Mouse (Mus musculus) heart, postnatal 0 days (tissue): Measurements from ENCODE around the gene Mns1. TPM values are rescaled to one million over a fixed set of nuclear protein-coding genes. Genes with fewer than 3 reads are reported as not detected.

Experiments used
- ATAC-seq: fragments of 200-750 bp; cut with Nextera tagmentation; 2 replicates; pipeline ENCODE4 v1.8.0; 2017; ENCODE audit warnings: low read depth, moderate number of reproducible peaks, moderate library complexity; ENCODE audit not compliant: insufficient read depth
- DNase-seq: peaks from one replicate; pipeline ENCODE4 v3.0.0-alpha.2; 2016; ENCODE audit warnings: low spot score
- H3K27ac ChIP-seq: fragments of 300-500 bp; sonication (generic); 2 replicates; pipeline ENCODE4 v1.5.1; 2014; ENCODE audit warnings: low read depth, mild to moderate bottlenecking
- H3K27me3 ChIP-seq: fragments of 300-500 bp; sonication (generic); 2 replicates; pipeline ENCODE4 v1.6.1; 2014; ENCODE audit warnings: low read length, mixed read lengths; ENCODE audit not compliant: control insufficient read depth, insufficient read depth
- H3K36me3 ChIP-seq: fragments of 300-500 bp; sonication (generic); replicated peaks from 2 replicates; pipeline ENCODE4 v1.6.1; 2014; ENCODE audit warnings: low read length, mixed read lengths; ENCODE audit not compliant: control insufficient read depth, insufficient read depth
- H3K4me1 ChIP-seq: fragments of 300-500 bp; sonication (generic); 2 replicates; pipeline ENCODE4 v1.6.1; 2014; ENCODE audit warnings: antibody characterized with exemption; ENCODE audit not compliant: control insufficient read depth, insufficient read depth
- H3K4me2 ChIP-seq: fragments of 300-500 bp; sonication (generic); 2 replicates; pipeline ENCODE4 v1.6.1; 2014; ENCODE audit warnings: low read depth, mild to moderate bottlenecking, low read length, moderate library complexity
- H3K4me3 ChIP-seq: fragments of 300-500 bp; sonication (generic); 2 replicates; pipeline ENCODE4 v1.5.1; 2014; ENCODE audit warnings: low read depth, low read length
- H3K9ac ChIP-seq: fragments of 300-500 bp; sonication (generic); replicated peaks from 2 replicates; pipeline ENCODE4 v1.6.1; 2014; ENCODE audit warnings: low read depth, low read length, mixed read lengths
- H3K9me3 ChIP-seq: fragments of 300-500 bp; sonication (generic); replicated peaks from 2 replicates; pipeline ENCODE4 v1.6.1; 2016; ENCODE audit warnings: low read length; ENCODE audit not compliant: control insufficient read depth
- CTCF ChIP-seq: IDR thresholded peaks from 2 replicates; pipeline ENCODE4 v1.5.1; 2016; ENCODE audit warnings: antibody characterized with exemption, control low read depth, low read depth
- EP300 ChIP-seq: IDR thresholded peaks from 2 replicates; pipeline ENCODE4 v1.6.1; 2016; ENCODE audit warnings: antibody characterized with exemption, low read depth
- WGBS: fragments of 180-500 bp; shearing (Covaris S2); extraction: QIAGEN DNeasy Blood & Tissue Kit; methylation state at CpG from one replicate; pipeline ENCODE4 v1.1.7; 2014; 5-methylcytosine and 5-hydroxymethylcytosine counted together
- polyA plus RNA-seq: library from polyadenylated mRNA; unstranded; fragments of >200 nt; fragmentation: Nextera tagmentation; extraction: Ambion mirVana; gene quantifications from 2 replicates; pipeline ENCODE4 v1.2.1, GENCODE M21; 2015
- total RNA-seq: library from RNA; depleted of rRNA; stranded (reverse); fragments of >200 nt; gene quantifications from 2 replicates; pipeline ENCODE4 v1.2.3, GENCODE M21; 2014; ENCODE audit warnings: low replicate concordance; rRNA removed

Mns1 gene
- total RNA-seq, result 1.1 and 2.3 TPM in 2 replicates
- polyA plus RNA-seq, result 4.7 and 5.1 TPM in 2 replicates

DNA sequence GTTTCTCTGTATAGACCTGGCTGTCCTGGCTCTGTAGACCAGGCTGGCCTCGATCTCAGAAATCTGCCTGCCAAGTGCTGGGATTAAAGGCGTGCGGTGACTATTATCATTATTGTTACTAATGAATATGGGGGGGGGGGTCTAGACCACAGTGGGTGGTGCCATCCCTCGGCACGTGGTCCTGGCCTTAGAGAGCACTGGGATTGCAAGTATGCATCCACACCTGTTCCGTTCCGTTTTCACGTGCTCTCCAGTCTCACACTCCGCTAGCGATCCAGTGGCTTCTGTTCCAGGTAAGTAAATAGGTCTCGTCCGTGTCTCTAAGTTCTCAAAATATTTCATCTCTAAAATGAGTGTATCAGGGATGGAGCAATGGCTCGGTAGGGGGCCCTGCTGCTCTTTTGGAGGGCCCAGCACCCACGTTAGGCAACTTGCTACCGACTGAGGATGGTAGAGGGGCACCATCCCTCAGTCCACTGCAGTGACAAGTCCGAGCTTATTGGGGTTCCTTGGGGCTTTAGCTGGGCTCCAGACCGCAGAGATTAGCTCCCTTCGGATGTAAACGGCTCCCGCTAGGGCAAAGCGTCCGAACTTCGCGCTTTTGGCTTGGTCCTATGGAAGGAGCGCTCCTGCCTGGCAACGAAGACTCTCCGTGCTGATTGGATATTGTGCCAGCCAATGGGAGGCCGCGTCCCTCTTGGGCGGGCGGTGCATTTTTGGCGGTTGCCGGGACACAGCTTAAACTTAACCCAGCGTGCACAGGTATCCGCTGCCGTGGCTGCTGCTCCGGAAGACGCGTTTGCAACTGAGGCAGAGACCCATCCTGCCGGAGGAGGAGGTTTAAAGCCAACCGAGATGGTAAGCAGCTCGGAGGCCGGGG is at the start of gene Mns1:
Gene Mns1 (plus strand): TSS at position 190 of the 880 bp plus-strand sequence.
- Histone ChIP-seq H3K27me3 (no peaks in the 10 kb centered on the region; the same call in 1 of the 2 replicates), H3K9ac (peak within 1 kb of the TSS; percentile 62; the same call in 1 of the 2 replicates), H3K27ac (no peak within 1 kb of the TSS), H3K36me3 (no peaks in the 10 kb centered on the region), H3K4me3 (peak within 1 kb of the TSS; percentile 70), H3K4me2 (peak within 1 kb of the TSS; percentile 67), H3K4me1 (peaks cover 13% of the 10 kb centered on the region; the same call in 1 of the 2 replicates), H3K9me3 (no peaks in the 10 kb centered on the region)
- 3% methylated on average over 43 of the region's 43 CpGs for WGBS
- TF ChIP-seq CTCF (peak; percentile 11; the same call in 1 of the 2 replicates), EP300 (no peak)
- peak; percentile 95 for DNase-seq
- peak; percentile 100 for ATAC-seq

DNA sequence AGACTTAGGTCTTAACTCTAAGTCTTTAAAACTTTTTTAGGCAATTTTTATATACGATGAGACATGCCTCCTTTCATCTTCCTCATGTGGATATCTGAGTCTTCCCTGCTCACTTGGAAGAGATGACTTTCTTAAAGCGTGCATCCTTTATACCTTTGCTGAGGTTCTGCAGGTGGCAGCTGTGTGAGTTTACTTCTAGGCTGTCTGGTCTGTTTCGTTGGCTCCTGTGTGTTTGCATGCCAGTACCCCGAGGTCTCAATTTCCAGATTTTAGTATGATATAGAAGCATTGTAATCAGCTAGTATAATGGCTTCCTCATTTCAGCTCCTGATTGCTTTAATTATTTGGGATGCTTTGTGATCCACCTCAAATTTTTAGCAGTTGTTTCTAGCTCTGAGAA is 48.9 kb upstream of the Mns1 start:
- ATAC-seq (no peak), DNase-seq (no peak)
- Histone ChIP-seq H3K27ac (peak overlapping the region; percentile 38; the same call in 1 of the 2 replicates), H3K4me1 (no peaks in the 10 kb centered on the region), H3K4me2 (no peak overlapping the region), H3K9me3 (no peaks in the 10 kb centered on the region), H3K4me3 (no peak overlapping the region), H3K9ac (no peak overlapping the region), H3K27me3 (no peaks in the 10 kb centered on the region), H3K36me3 (no peaks in the 10 kb centered on the region)
- TF ChIP-seq CTCF, result no peak
- no peak for TF ChIP-seq EP300
- WGBS, result 78% methylated on average over 4 of the region's 4 CpGs

- no peaks in the 10 kb centered on the region for H3K27me3 ChIP-seq
- H3K27ac ChIP-seq, result peak overlapping the region; percentile 38; the same call in 1 of the 2 replicates
- no peak overlapping the region for H3K9ac ChIP-seq
- H3K4me3 ChIP-seq, result no peak overlapping the region
- H3K4me1 ChIP-seq, result no peaks in the 10 kb centered on the region
- no peaks in the 10 kb centered on the region for H3K36me3 ChIP-seq
- H3K4me2 ChIP-seq, result no peak overlapping the region
- no peaks in the 10 kb centered on the region for H3K9me3 ChIP-seq
- WGBS, result 67% methylated on average over 14 of the region's 14 CpGs
- ATAC-seq (no peak), DNase-seq (no peak)
- TF ChIP-seq CTCF (no peak), EP300 (no peak)
These were observed 48.3 kb upstream of the Mns1 start for GRCm38 (mm10) chr9:72389431-72390002.

- 71% methylated on average over 12 of the region's 12 CpGs for WGBS
- DNase-seq (no peak), ATAC-seq (no peak)
- no peaks in the 10 kb centered on the region for H3K9me3 ChIP-seq
- no peaks in the 10 kb centered on the region for H3K36me3 ChIP-seq
- peak overlapping the region; percentile 36; the same call in 1 of the 2 replicates for H3K27ac ChIP-seq
- TF ChIP-seq EP300, result no peak
- H3K27me3 ChIP-seq, result no peaks in the 10 kb centered on the region
- no peaks in the 10 kb centered on the region for H3K4me1 ChIP-seq
- no peak overlapping the region for H3K4me2 ChIP-seq
- H3K9ac ChIP-seq, result no peak overlapping the region
- no peak overlapping the region for H3K4me3 ChIP-seq
These were observed 47.3 kb upstream of the Mns1 start for GRCm38 (mm10) chr9:72390321-72391077.

DNA sequence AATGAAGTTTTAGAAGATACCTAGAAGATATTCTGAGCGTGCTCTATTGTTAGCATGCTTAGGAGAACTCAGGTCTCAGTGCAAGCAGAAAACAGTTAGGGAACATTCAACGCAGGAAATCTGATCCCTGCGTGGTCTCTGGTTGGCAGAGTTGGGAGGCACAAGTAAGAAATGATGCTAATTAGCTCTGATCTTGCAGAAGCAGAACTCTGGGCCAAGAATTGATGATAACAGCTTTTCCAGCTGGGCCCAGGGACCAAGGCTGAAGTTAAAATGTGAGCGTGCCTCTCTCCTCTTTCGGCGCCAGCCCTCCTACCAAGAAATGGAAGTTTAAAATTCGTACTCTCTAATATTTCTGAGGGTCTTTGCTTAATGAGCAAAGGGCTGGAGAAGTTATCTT is 45.1 kb upstream of the Mns1 start:
- Histone ChIP-seq H3K36me3 (no peaks in the 10 kb centered on the region), H3K9ac (no peak overlapping the region), H3K4me2 (no peak overlapping the region), H3K27ac (no peak overlapping the region), H3K27me3 (no peaks in the 10 kb centered on the region), H3K4me3 (no peak overlapping the region), H3K4me1 (no peaks in the 10 kb centered on the region), H3K9me3 (no peaks in the 10 kb centered on the region)
- no peak for ATAC-seq
- WGBS, result 73% methylated on average over 7 of the region's 7 CpGs
- DNase-seq, result no peak
- TF ChIP-seq EP300 (no peak), CTCF (no peak)
